Mouse (Mus musculus): ENCODE results near the gene Sap30bp.

GRCm38 (mm10) chr11:115904956-115905790, 27.9 kb upstream of the Sap30bp start:
- TF ChIP-seq MAFK (IDR thresholded peaks at IDR 0.05; ENCODE audit: insufficient read depth, low read depth, low read length), result no peak
- TF ChIP-seq ZC3H11A (IDR thresholded peaks at IDR 0.05; ENCODE audit: borderline replicate concordance, low read depth, low read length), result no peak
